Mouse (Mus musculus) myocyte (in vitro differentiated cells): ENCODE results near the gene Larp6.

Source experiments
- E2F4 ChIP-seq: IDR thresholded peaks from one replicate; pipeline ENCODE4 v1.6.1; 2011; ENCODE audit warnings: mild to moderate bottlenecking, control low read depth, moderate library complexity; ENCODE audit not compliant: insufficient read depth
- MAX ChIP-seq: IDR thresholded peaks from one replicate; pipeline ENCODE4 v1.6.1; 2011; ENCODE audit warnings: low read depth, mild to moderate bottlenecking, control low read depth
- POLR2A ChIP-seq: IDR thresholded peaks from one replicate; pipeline ENCODE4 v1.6.1; 2011; ENCODE audit warnings: low read depth, mild to moderate bottlenecking, control low read depth, moderate library complexity; ENCODE audit not compliant: insufficient read length
- POLR2AphosphoS2 ChIP-seq: IDR thresholded peaks from one replicate; pipeline ENCODE4 v1.6.1; 2011; ENCODE audit warnings: low read depth, control low read depth; ENCODE audit not compliant: insufficient read length
- SRF ChIP-seq: IDR thresholded peaks from one replicate; pipeline ENCODE4 v1.6.1; 2011; ENCODE audit warnings: low read depth; ENCODE audit not compliant: control insufficient read depth, insufficient read length
- TCF12 ChIP-seq: IDR thresholded peaks from one replicate; pipeline ENCODE4 v1.6.1; 2011; ENCODE audit warnings: mild to moderate bottlenecking, control low read depth; ENCODE audit not compliant: poor library complexity, insufficient read depth, severe bottlenecking
- USF1 ChIP-seq: IDR thresholded peaks from one replicate; pipeline ENCODE4 v1.6.1; 2011; ENCODE audit warnings: low read depth, mild to moderate bottlenecking, control low read depth, moderate library complexity

GRCm38 (mm10) chr9:60748191-60748590 lies 35.4 kb downstream of the Larp6 start:
- TF ChIP-seq USF1 (no peak), POLR2AphosphoS2 (no peak), E2F4 (no peak), POLR2A (no peak), MAX (no peak), SRF (no peak), TCF12 (no peak)
